Mouse (Mus musculus): ENCODE results near the gene Zbtb38. TPM values are rescaled to one million over a fixed set of nuclear protein-coding genes. Genes with fewer than 3 reads are reported as not detected.

Zbtb38 gene
- polyA plus RNA-seq, 1 experiment: 14.8 TPM

DNA sequence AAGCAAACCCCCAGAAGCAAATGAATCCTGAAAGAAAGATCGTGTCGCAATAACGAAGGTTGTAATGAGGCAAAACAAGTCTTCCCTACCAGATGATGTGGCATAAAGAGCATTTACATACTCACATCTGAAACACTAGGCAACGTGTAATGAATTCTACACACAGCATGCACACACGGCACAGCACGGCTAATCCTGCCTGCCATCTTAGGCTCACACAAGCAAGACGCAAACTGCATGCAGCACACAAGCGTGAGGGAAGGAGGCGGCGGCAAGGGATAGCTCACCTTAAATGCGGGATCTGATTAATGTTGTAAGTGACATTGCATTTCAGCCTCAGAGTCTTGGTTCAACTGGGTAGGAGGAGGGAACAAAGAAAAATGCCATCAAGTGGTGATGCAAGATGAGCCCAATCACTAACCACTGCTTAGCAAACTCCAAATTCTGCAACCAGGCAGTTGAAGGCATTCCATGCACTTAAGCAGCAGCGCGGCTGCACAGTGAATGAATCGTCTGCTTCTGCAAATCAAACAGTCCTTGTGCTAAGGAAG lies 20.6 kb downstream of the Zbtb38 start:
- 74% methylated on average over 14 of the region's 14 CpGs for WGBS
- Histone ChIP-seq H3K4me1 (ENCODE audit: control insufficient read depth, insufficient read depth, low read length) (peaks cover 1% of the 10 kb centered on the region; the same call in 1 of the 2 replicates), H3K27ac (ENCODE audit: control insufficient read depth, insufficient read depth, low read depth, low read length, poor library complexity) (no peak overlapping the region), H3K4me3 (replicated peaks; ENCODE audit: control insufficient read depth, low read depth, low read length) (no peak overlapping the region)
- TF ChIP-seq CTCF (IDR thresholded peaks at IDR 0.05; ENCODE audit: control insufficient read depth, insufficient read depth, low read length) (no peak), POLR2A (IDR thresholded peaks at IDR 0.05; ENCODE audit: borderline replicate concordance, control insufficient read depth, low read depth, low read length) (no peak)

DNA sequence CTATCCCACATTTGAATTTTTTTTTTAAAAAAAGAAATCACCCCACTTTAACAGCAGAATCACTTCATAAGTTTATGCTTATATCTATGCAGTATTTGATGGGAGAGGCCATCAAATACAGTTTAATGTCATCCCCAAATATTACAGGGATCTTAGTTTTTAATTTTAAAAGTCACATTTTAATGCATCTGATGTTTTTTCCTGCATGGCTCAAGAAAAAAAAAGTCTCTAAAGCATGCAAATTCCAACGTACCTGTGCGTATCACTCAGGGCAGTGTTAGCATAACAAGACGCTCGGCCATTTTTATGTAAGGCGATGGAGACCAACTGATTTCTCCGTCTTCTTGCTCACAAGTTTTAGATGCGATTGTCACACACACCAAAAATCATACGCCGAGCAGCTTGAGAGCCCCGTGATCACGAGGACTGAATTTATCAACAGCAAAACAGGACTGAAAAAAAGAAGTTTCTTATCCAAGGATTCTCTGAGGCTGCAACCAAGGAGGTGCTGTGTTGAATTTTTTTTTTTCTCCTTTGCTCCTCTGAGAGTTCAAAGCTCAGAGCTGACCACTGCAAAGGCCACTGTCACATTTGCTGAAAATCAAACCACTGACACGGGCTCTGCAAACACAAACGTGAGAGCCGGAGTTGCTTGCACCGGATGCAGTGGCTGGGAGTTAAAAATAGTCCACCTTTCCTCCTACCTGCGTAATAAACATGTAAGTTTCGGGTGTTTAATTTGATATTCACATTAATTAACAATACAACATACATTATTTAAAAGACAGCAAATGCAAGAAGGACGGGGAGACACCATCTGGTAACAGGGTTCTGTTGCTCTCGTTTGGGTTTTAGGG lies 21.4 kb downstream of the Zbtb38 start:
- WGBS: 89% methylated on average over 19 of the region's 19 CpGs
- H3K27ac ChIP-seq (ENCODE audit: control insufficient read depth, insufficient read depth, low read depth, low read length, poor library complexity): no peak overlapping the region
- no peak overlapping the region for H3K4me3 ChIP-seq (replicated peaks; ENCODE audit: control insufficient read depth, low read depth, low read length)
- peaks cover 1% of the 10 kb centered on the region; the same call in 1 of the 2 replicates for H3K4me1 ChIP-seq (ENCODE audit: control insufficient read depth, insufficient read depth, low read length)
- TF ChIP-seq POLR2A (IDR thresholded peaks at IDR 0.05; ENCODE audit: borderline replicate concordance, control insufficient read depth, low read depth, low read length) (no peak), CTCF (IDR thresholded peaks at IDR 0.05; ENCODE audit: control insufficient read depth, insufficient read depth, low read length) (no peak)

DNA sequence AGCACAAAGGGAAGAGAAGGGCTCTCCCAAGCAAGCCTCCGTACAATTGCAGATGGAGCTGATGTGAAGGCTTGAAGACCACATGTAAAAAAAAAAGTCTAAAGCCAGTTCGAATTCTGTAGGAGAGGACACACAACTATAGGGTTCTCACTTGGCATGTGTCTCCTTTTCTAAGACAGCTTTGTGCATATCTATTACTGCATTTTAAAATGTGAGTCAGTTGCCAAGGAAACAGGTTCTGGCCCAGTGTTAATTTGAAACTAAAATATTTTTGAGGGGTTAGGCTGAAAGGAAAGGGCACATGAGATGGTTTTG lies 22.4 kb downstream of the Zbtb38 start:
- H3K27ac ChIP-seq (ENCODE audit: control insufficient read depth, insufficient read depth, low read depth, low read length, poor library complexity): no peak overlapping the region
- 87% methylated on average over 2 of the region's 2 CpGs for WGBS
- H3K4me3 ChIP-seq (replicated peaks; ENCODE audit: control insufficient read depth, low read depth, low read length): no peak overlapping the region
- no peak for TF ChIP-seq CTCF (IDR thresholded peaks at IDR 0.05; ENCODE audit: control insufficient read depth, insufficient read depth, low read length)
- no peak for TF ChIP-seq POLR2A (IDR thresholded peaks at IDR 0.05; ENCODE audit: borderline replicate concordance, control insufficient read depth, low read depth, low read length)
- H3K4me1 ChIP-seq (ENCODE audit: control insufficient read depth, insufficient read depth, low read length): peaks cover 1% of the 10 kb centered on the region; the same call in 1 of the 2 replicates

DNA sequence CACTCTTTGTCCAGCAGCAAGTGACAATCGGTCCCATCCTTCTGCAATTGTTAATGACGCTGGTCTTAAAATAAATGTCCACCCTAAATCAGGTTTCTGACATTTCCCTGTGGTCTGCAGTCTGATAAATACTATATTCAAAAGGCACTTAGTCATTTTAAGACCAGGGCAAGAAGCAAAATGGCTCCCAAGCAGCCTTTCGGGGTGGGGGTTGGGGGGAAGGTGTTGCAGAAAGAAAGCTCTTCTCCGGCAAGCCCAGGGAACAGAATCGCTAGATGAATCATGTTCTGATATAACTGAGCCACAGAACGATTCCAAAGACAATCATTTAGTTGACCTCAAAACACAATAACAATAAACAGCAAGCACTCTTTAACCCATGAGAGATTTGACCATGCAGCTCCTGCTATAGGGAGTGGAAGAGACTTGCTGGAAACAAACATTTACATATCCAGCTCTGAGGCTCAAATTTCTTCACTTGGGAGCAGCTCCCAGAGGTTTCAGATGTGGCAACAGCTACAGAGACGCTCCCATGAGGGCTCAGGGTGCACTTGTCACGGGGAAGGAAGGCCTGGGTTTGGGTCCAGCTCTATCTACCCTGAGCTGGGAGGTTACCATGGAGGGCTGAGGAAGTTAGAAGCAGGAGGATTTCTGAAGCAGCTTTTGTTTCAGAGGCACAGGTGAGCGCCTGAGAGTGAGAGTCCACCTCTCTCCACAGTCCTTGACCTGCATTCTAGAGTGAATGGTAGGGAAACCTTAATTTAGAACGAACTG lies 22.9 kb downstream of the Zbtb38 start:
- 80% methylated on average over 10 of the region's 10 CpGs for WGBS
- no peak for TF ChIP-seq CTCF (IDR thresholded peaks at IDR 0.05; ENCODE audit: control insufficient read depth, insufficient read depth, low read length)
- Histone ChIP-seq H3K4me1 (ENCODE audit: control insufficient read depth, insufficient read depth, low read length) (peaks cover 1% of the 10 kb centered on the region; the same call in 1 of the 2 replicates), H3K4me3 (replicated peaks; ENCODE audit: control insufficient read depth, low read depth, low read length) (no peak overlapping the region), H3K27ac (ENCODE audit: control insufficient read depth, insufficient read depth, low read depth, low read length, poor library complexity) (no peak overlapping the region)

DNA sequence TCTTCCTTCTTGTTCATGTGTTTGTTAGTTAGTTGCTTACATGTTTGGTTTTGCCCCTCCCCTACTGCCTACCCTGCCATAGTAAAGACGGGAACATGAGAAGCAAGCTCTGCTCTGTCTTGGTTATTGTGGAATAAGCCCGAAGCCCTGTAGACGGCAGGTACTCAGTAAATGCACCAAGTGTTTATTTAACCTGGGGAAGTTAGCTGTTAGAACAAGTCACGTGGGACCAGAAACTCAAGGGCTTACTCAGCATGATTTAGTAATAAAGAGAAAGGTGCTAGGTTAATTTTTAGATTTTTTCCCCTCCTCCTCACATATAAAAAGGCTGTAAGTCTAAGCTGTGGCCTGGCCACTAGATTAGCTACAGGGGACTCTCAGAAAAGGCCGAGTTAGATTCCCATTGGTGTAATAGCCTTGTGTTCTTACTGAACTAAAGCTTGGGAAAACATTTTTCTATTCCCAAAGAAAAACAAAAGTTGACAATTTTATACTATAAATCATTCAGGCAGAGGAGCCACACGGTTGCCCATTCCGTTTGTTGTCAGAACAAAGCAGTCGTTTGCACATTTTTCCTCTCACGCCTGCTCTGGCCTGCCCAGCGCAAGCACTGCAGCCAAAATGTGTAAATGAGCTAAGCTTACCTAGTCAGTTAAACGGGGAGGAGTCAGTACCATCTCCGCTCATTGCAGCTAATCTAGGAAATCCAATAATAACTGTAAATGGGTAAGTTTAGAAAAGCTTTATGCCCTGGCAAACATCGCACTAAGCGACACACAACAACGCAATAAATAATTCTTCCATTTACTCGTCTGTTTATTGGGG lies 24.1 kb downstream of the Zbtb38 start:
- Histone ChIP-seq H3K4me3 (replicated peaks; ENCODE audit: control insufficient read depth, low read depth, low read length) (no peak overlapping the region), H3K4me1 (ENCODE audit: control insufficient read depth, insufficient read depth, low read length) (peaks cover 1% of the 10 kb centered on the region; the same call in 1 of the 2 replicates), H3K27ac (ENCODE audit: control insufficient read depth, insufficient read depth, low read depth, low read length, poor library complexity) (no peak overlapping the region)
- WGBS: 84% methylated on average over 16 of the region's 16 CpGs
- no peak for TF ChIP-seq POLR2A (IDR thresholded peaks at IDR 0.05; ENCODE audit: borderline replicate concordance, control insufficient read depth, low read depth, low read length)
- no peak for TF ChIP-seq CTCF (IDR thresholded peaks at IDR 0.05; ENCODE audit: control insufficient read depth, insufficient read depth, low read length)

DNA sequence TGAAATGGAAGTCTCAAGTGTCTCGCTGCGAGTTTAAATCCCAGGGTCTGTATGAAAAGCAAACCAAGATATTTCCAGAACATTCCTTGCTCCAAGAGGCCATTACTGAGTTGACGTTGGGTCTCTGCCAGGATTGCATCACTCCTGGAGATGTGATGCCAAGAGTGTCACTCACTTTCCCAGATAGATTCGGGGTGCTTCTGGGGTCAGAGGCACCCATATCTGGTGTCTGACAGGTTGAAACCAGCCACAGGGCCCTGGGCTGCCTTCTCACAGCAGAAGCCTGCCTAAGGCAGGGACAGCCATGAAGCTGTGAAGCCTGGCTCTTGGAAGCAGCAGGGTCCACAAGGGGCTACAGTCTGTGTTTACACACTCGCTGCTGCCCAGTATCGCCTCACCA lies 24.9 kb downstream of the Zbtb38 start:
- no peak overlapping the region for H3K4me3 ChIP-seq (replicated peaks; ENCODE audit: control insufficient read depth, low read depth, low read length)
- 92% methylated on average over 6 of the region's 6 CpGs for WGBS
- H3K27ac ChIP-seq (ENCODE audit: control insufficient read depth, insufficient read depth, low read depth, low read length, poor library complexity): no peak overlapping the region
- H3K4me1 ChIP-seq (ENCODE audit: control insufficient read depth, insufficient read depth, low read length): peaks cover 1% of the 10 kb centered on the region; the same call in 1 of the 2 replicates
- TF ChIP-seq CTCF (IDR thresholded peaks at IDR 0.05; ENCODE audit: control insufficient read depth, insufficient read depth, low read length) (no peak), POLR2A (IDR thresholded peaks at IDR 0.05; ENCODE audit: borderline replicate concordance, control insufficient read depth, low read depth, low read length) (no peak)

DNA sequence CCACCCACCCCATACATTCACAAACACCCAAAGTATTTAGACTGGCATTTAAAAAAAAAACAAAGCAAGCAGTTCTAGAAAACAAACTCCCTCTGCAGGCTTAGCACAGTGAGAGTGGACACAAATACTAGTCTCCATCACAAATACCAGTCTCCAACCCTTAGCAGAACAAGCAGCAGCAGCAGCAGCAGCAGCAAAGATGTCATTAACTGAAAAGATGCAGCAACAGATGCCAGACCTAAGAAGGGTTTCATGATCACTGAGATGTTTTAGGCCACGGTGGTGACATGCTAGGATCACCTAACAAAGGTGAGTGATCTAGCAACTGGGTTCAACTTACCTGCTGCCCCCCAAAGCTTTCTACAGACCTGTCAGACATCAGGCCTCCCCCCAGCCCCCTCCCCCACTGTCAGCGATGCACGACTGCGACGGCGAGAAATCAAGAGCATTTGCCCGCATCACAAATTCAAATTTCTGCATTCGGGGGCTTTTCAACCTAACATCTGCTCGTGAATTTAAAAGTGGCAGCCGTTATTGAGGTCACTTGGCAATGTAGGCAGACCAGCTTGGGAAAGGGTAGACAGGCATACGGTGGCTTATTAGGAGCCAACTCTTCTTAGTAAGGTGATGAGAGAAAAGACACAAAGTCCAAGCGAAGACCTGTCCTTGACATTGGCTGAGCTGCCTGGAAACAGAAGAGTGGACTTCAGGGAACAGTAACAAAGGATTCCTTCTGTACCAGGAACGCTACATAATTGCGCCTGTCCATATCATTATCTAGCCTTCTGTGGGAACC lies 26.1 kb downstream of the Zbtb38 start:
- H3K27ac ChIP-seq (ENCODE audit: control insufficient read depth, insufficient read depth, low read depth, low read length, poor library complexity): no peak overlapping the region
- 89% methylated on average over 14 of the region's 14 CpGs for WGBS
- TF ChIP-seq CTCF (IDR thresholded peaks at IDR 0.05; ENCODE audit: control insufficient read depth, insufficient read depth, low read length): no peak
- TF ChIP-seq POLR2A (IDR thresholded peaks at IDR 0.05; ENCODE audit: borderline replicate concordance, control insufficient read depth, low read depth, low read length): no peak
- H3K4me1 ChIP-seq (ENCODE audit: control insufficient read depth, insufficient read depth, low read length): no peaks in the 10 kb centered on the region; the same call in 1 of the 2 replicates
- no peak overlapping the region for H3K4me3 ChIP-seq (replicated peaks; ENCODE audit: control insufficient read depth, low read depth, low read length)
